19 mouse cellular contexts compared by ENCODE assay signal in the genomic region with DNA sequence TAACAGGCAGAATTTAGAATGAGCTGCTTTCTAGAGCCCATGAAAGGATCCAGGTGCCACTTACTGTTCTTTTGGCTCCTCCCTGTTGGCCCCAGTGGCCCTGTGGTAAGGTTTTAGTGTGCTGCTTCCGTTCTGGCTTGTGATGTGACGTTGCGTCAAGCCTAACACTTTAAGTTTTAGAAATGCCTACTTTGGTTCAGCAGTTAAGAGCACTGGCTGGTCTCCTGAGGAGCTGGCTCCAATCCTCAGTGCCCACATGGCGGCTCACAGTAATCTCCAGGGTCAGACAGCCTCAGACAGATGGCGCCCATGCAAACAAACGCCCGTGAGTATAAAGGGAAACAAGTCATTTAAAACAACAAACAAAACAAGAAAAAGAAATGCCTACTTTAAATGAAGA. TPM values are rescaled to one million over a fixed set of nuclear protein-coding genes. Genes with fewer than 3 reads are reported as not detected.
A peak's percentile ranks its signal among the peaks of the same experiment; 100 is the strongest.
DNase-seq lines count a peak whose midpoint lies in the region; ATAC-seq and TF ChIP-seq lines count a peak whose summit lies in the region.
"Had no signal": no experiment of that assay in that cellular context is flagged by ENCODE, and none has a peak within 500 bp of the region (broad histone marks: within the 10 kb centered on the region; RNA-seq: fewer than 3 reads in every experiment).

No protein-coding gene starts in this region.

- H3K27ac ChIP-seq in left cerebral cortex, adult 2 months = no peak overlapping the region
- H3K27ac ChIP-seq: forebrain, embryonic 15.5 days; kidney, embryonic 15.5 days; midbrain, embryonic 10.5 days; neural tube, embryonic 12.5 days; stomach, embryonic 15.5 days had no signal

- intact Hi-C loops in left cerebral cortex, postnatal 4 days (cut with DNase I) = no loop called here
- intact Hi-C loops in left cerebral cortex, adult 2 months (cut with DNase I) = no loop called here
- intact Hi-C loops in left cerebral cortex, postnatal 36 days (cut with DNase I) = no loop called here

- 0 out of 2 replicates have a peak, but pooled peaks have one; percentile 44 for ATAC-seq in megakaryocyte progenitor cell, adult 5-6 weeks (replicated peaks; ENCODE audit: poor library complexity)
- ATAC-seq: forebrain, embryonic 15.5 days; liver, postnatal 0 days had no signal

- peak; percentile 10 for DNase-seq in adrenal gland, postnatal 14 days
- no peak for DNase-seq in adrenal gland, postnatal 25 days
- DNase-seq in left cerebral cortex, postnatal 4 days = peak; percentile 8
- DNase-seq in left cerebral cortex, adult 2 months (ENCODE audit: extremely low spot score in 1 of 2, low spot score in 2 of 2) = no peak
- DNase-seq in cerebellum, adult 8-10 months = peak; percentile 50
- DNase-seq in left cerebral cortex, postnatal 36 days (ENCODE audit: low spot score in 2 of 2) = no peak
- DNase-seq: liver, postnatal 0 days; right cerebral cortex, postnatal 14 days had no signal

- no peak overlapping the region for H3K4me3 ChIP-seq in left cerebral cortex, adult 2 months
- H3K4me3 ChIP-seq: forebrain, embryonic 15.5 days; heart, embryonic 12.5 days; kidney, embryonic 15.5 days; midbrain, embryonic 10.5 days; neural tube, embryonic 12.5 days; stomach, embryonic 15.5 days had no signal

- no peak for TF ChIP-seq CTCF in left cerebral cortex, adult 2 months (IDR thresholded peaks at IDR 0.05)

RNA-seq across cellular contexts. Expression of gene Edc3, which starts 10.1 kb away (rescaled TPM):
- total RNA-seq in adrenal gland, postnatal 14 days (2021) = 8.9 and 10.6 TPM in 2 replicates
- 10.5 and 11.2 TPM in 2 replicates for total RNA-seq in adrenal gland, postnatal 25 days (2021)
- total RNA-seq in left cerebral cortex, postnatal 4 days (2021) = 10 to 100 TPM; 19.1 to 20.2 TPM
- total RNA-seq in left cerebral cortex, adult 2 months (2021) = 10 to 100 TPM; 13.8 to 14.2 TPM
- total RNA-seq in megakaryocyte progenitor cell, adult 5-6 weeks (2015) = 6.4 and 8.2 TPM in 2 replicates
- 4.5 and 4.8 TPM in 2 replicates for total RNA-seq in megakaryocyte progenitor cell, adult 5-6 weeks (2017)
- 10 to 100 TPM; 13.2 to 14.9 TPM for total RNA-seq in left cerebral cortex, postnatal 36 days (2021)

RNA-seq across cellular contexts. Expression of gene Cyp1a1, which starts 30.7 kb away (rescaled TPM):
- 0.37 TPM in 1 of 2 replicates, not detected in the other for total RNA-seq in adrenal gland, postnatal 14 days (2021)
- 0.12 and 0.57 TPM in 2 replicates for total RNA-seq in adrenal gland, postnatal 25 days (2021)
- 1 to 10 TPM in 1 of 2 experiments, under 1 TPM in 1; 0.95 to 1.1 TPM for total RNA-seq in left cerebral cortex, postnatal 4 days (2021)
- under 1 TPM; 0.16 TPM for total RNA-seq in left cerebral cortex, adult 2 months (2021)
- total RNA-seq in megakaryocyte progenitor cell, adult 5-6 weeks (2015) = 0.39 TPM in 1 of 2 replicates, not detected in the other
- 0.20 TPM in 1 of 2 replicates, not detected in the other for total RNA-seq in megakaryocyte progenitor cell, adult 5-6 weeks (2017)
- total RNA-seq in left cerebral cortex, postnatal 36 days (2021) = under 1 TPM in 1 of 2 experiments, not detected in 1; 0.22 TPM
- total RNA-seq: gastrocnemius, postnatal 4 days had no signal

RNA-seq across cellular contexts. Expression of gene Cyp1a2, which starts 34.9 kb away (rescaled TPM):
- total RNA-seq in adrenal gland, postnatal 14 days (2021) = 1.5 and 43.1 TPM in 2 replicates
- 5.5 TPM in 1 of 2 replicates, not detected in the other for total RNA-seq in adrenal gland, postnatal 25 days (2021)
- total RNA-seq in left cerebral cortex, postnatal 4 days (2021) = not detected
- total RNA-seq in left cerebral cortex, adult 2 months (2021) = not detected
- total RNA-seq in megakaryocyte progenitor cell, adult 5-6 weeks (2015) = not detected in 2 replicates
- total RNA-seq in megakaryocyte progenitor cell, adult 5-6 weeks (2017) = not detected in 2 replicates
- not detected for total RNA-seq in left cerebral cortex, postnatal 36 days (2021)
- total RNA-seq: CH12.LX; heart, postnatal 25 days; layer of hippocampus, adult 8-10 months had no signal

RNA-seq across cellular contexts. Expression of gene Clk3, which starts 47.3 kb away (rescaled TPM):
- 55.0 and 66.5 TPM in 2 replicates for total RNA-seq in adrenal gland, postnatal 14 days (2021)
- total RNA-seq in adrenal gland, postnatal 25 days (2021) = 71.1 and 91.1 TPM in 2 replicates
- total RNA-seq in left cerebral cortex, postnatal 4 days (2021) = 10 to 100 TPM; 74.5 to 75.2 TPM
- 10 to 100 TPM; 86.8 to 96.3 TPM for total RNA-seq in left cerebral cortex, adult 2 months (2021)
- 32.6 and 43.0 TPM in 2 replicates for total RNA-seq in megakaryocyte progenitor cell, adult 5-6 weeks (2015)
- total RNA-seq in megakaryocyte progenitor cell, adult 5-6 weeks (2017) = 36.4 and 40.8 TPM in 2 replicates
- 10 to 100 TPM; 69.2 to 84.8 TPM for total RNA-seq in left cerebral cortex, postnatal 36 days (2021)

Comparison
In these comparisons a context has a peak if more than half of its experiments do, and no peak if none do; other contexts are left out.
1. DNase-seq: peak in adrenal gland, postnatal 14 days (single experiment), left cerebral cortex, postnatal 4 days (single experiment) and cerebellum, adult 8-10 months (single experiment); none in adrenal gland, postnatal 25 days (single experiment), left cerebral cortex, adult 2 months (0 of 2) and left cerebral cortex, postnatal 36 days (0 of 2).